Mouse (Mus musculus) liver, embryonic 14.5 days (tissue): ENCODE data around the gene Tnrc6c.

Source experiments
- CTCF ChIP-seq: IDR thresholded peaks from 2 replicates; pipeline ENCODE4 v1.5.1; 2016; ENCODE audit warnings: antibody characterized with exemption, low read depth, control low read depth
- EP300 ChIP-seq: IDR thresholded peaks from 2 replicates; pipeline ENCODE4 v1.6.1; 2016; ENCODE audit warnings: antibody characterized with exemption, low read depth

DNA sequence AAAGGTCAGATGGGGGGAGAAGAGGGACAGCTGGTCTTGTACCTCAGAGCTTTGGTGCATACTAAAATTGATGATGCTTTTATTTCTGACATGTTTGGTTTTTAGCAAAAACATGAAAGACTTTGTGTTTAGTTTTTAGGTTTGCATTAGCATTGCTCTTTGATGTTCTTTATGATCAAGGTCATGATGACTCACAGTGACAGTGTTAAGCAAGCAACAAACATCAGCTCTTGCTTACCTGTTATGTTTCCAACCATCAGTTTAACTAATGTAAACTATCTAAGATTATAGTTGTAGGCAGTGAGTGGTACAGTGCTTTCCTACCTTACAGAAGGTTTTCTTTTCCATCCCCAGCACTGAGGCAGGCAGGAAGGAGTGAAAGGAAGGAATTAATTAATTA, 12.5 kb downstream of the Tnrc6c start:
- TF ChIP-seq CTCF (no peak), EP300 (no peak)
